ENCODE assay signal across 17 mouse cellular contexts in genomic region chr13:48284426-48284825, GRCm38 (mm10). TPM values are rescaled to one million over a fixed set of nuclear protein-coding genes. Genes with fewer than 3 reads are reported as not detected.
"Had no signal": no experiment of that assay in that cellular context is flagged by ENCODE, and none has a peak within 500 bp of the region (broad histone marks: within the 10 kb centered on the region; RNA-seq: fewer than 3 reads in every experiment).

No protein-coding gene starts in this region.

- DNase-seq: kidney, adult 9 months; kidney, postnatal 36 days; layer of hippocampus, adult 9-11 months; layer of hippocampus, postnatal 36 days; lung, adult 18-20 months; lung, postnatal 36 days; thymus, postnatal 4 days had no signal

- H3K36me3 ChIP-seq: limb, embryonic 12.5 days; midbrain, embryonic 13.5 days; neural tube, embryonic 15.5 days; stomach, embryonic 15.5 days had no signal

- H3K4me2 ChIP-seq: limb, embryonic 12.5 days; midbrain, embryonic 13.5 days; neural tube, embryonic 15.5 days; stomach, embryonic 15.5 days had no signal

- H3K27ac ChIP-seq: kidney, postnatal 0 days; limb, embryonic 12.5 days; liver, embryonic 14.5 days; neural tube, embryonic 15.5 days; stomach, embryonic 15.5 days had no signal

- H3K9me3 ChIP-seq: limb, embryonic 12.5 days; midbrain, embryonic 13.5 days; neural tube, embryonic 15.5 days; stomach, embryonic 15.5 days had no signal

- H3K9ac ChIP-seq: limb, embryonic 12.5 days; liver, embryonic 14.5 days; midbrain, embryonic 13.5 days; neural tube, embryonic 15.5 days; stomach, embryonic 15.5 days had no signal

- H3K4me1 ChIP-seq: stomach, embryonic 15.5 days had no signal

- ATAC-seq: inflammation-experienced regulatory T-cells, adult 6 months; intestine, postnatal 0 days; midbrain, embryonic 13.5 days had no signal

- H3K27me3 ChIP-seq: limb, embryonic 12.5 days; midbrain, embryonic 13.5 days; neural tube, embryonic 15.5 days; stomach, embryonic 15.5 days had no signal

- H3K4me3 ChIP-seq: limb, embryonic 12.5 days; midbrain, embryonic 13.5 days; myocyte; neural tube, embryonic 15.5 days; stomach, embryonic 15.5 days had no signal

RNA-seq across cellular contexts. Expression of gene Id4, which starts 23.4 kb away (rescaled TPM):
- total RNA-seq: megakaryocyte progenitor cell, adult 5-6 weeks had no signal
- polyA plus RNA-seq: inflammation-experienced regulatory T-cells, adult 6 months had no signal
